Mouse (Mus musculus): Measurements from ENCODE around the gene Gm9508. TPM values are rescaled to one million over a fixed set of nuclear protein-coding genes. Genes with fewer than 3 reads are reported as not detected.

Gene Gm9508
- total and polyA plus RNA-seq, 2 experiments from 2014 or later, result not detected

DNA sequence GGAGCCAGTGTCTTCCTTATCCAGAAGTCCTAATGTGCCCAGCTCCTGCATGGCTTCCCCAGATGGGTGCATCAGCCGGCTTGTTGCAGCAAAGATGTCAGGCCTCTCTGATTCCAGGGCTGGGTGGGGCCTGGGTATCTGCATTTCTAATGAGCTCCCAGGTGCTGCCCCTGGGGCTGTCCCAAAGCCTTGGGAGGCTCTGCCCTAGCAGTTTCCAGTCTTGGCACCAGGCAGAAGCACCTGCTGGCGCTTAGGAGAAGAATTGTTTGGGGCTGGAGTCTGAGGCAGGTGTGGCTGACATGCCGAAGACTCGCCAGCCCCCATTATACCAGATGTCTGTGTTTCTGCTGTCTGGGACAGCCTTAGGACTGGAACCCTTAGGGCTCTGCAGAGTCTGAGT lies 26.3 kb downstream of the Gm9508 start:
- no peak overlapping the region for H3K4me3 ChIP-seq (ENCODE audit: low read depth, low read length)
- H3K9ac ChIP-seq, result no peak overlapping the region
- ATAC-seq (no peak), DNase-seq (no peak)
- H3K27me3 ChIP-seq (ENCODE audit: insufficient read depth, low read length), result no peaks in the 10 kb centered on the region
- H3K4me2 ChIP-seq (ENCODE audit: low read depth), result no peak overlapping the region
- no peak overlapping the region for H3K27ac ChIP-seq (ENCODE audit: low read depth, low read length)
- 75% methylated on average over 4 of the region's 4 CpGs for WGBS
- no peaks in the 10 kb centered on the region for H3K36me3 ChIP-seq (ENCODE audit: insufficient read depth)
- H3K4me1 ChIP-seq (ENCODE audit: insufficient read depth), result no peaks in the 10 kb centered on the region
- TF ChIP-seq CTCF (IDR thresholded peaks at IDR 0.05; ENCODE audit: low read depth), result no peak
- H3K9me3 ChIP-seq (ENCODE audit: low read length), result no peaks in the 10 kb centered on the region

GRCm38 (mm10) chr10:77667402-77667801 lies 29.6 kb downstream of the Gm9508 start:
- H3K36me3 ChIP-seq (ENCODE audit: insufficient read depth), result no peaks in the 10 kb centered on the region

DNA sequence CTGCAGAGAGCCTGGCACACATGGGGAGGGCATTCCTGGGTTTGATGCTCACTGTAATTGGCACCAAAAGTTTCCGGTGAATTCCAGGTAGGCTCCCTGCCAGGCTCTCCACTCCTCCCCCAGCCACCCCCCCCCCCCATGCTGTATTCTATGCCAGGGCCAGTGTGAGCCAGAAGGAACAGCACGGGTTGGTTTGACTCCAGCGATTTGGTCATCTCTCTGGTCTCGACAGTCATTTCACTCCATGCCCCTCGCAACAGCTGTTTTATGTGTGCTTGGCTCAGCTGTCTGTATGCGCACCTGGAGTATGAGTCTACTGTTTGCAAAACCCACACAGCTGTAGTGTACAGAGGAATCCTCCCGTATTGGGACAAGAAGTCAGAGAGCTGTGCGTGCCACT lies 30.7 kb downstream of the Gm9508 start:
- H3K27me3 ChIP-seq (ENCODE audit: insufficient read depth, low read length), result no peaks in the 10 kb centered on the region
- no peak overlapping the region for H3K9ac ChIP-seq
- H3K4me3 ChIP-seq (ENCODE audit: low read depth, low read length), result no peak overlapping the region
- 67% methylated on average over 8 of the region's 8 CpGs for WGBS
- DNase-seq, result no peak
- H3K36me3 ChIP-seq (ENCODE audit: insufficient read depth), result no peaks in the 10 kb centered on the region
- no peak for TF ChIP-seq CTCF (IDR thresholded peaks at IDR 0.05; ENCODE audit: low read depth)
- no peaks in the 10 kb centered on the region for H3K9me3 ChIP-seq (ENCODE audit: low read length)
- no peak overlapping the region for H3K4me2 ChIP-seq (ENCODE audit: low read depth)
- H3K27ac ChIP-seq (ENCODE audit: low read depth, low read length), result no peak overlapping the region
- H3K4me1 ChIP-seq (ENCODE audit: insufficient read depth), result no peaks in the 10 kb centered on the region
- no peak for ATAC-seq

More at GRCm38 (mm10) chr10:77667402-77667801, 29.6 kb downstream of the Gm9508 start:
- Histone ChIP-seq H3K4me2 (ENCODE audit: low read depth) (no peak overlapping the region), H3K4me3 (ENCODE audit: low read depth, low read length) (no peak overlapping the region), H3K4me1 (ENCODE audit: insufficient read depth) (no peaks in the 10 kb centered on the region), H3K9ac (no peak overlapping the region), H3K27ac (ENCODE audit: low read depth, low read length) (no peak overlapping the region), H3K9me3 (ENCODE audit: low read length) (no peaks in the 10 kb centered on the region), H3K27me3 (ENCODE audit: insufficient read depth, low read length) (no peaks in the 10 kb centered on the region)
- 69% methylated on average over 4 of the region's 4 CpGs for WGBS
- ATAC-seq (no peak), DNase-seq (no peak)
- no peak for TF ChIP-seq CTCF (IDR thresholded peaks at IDR 0.05; ENCODE audit: low read depth)

DNA sequence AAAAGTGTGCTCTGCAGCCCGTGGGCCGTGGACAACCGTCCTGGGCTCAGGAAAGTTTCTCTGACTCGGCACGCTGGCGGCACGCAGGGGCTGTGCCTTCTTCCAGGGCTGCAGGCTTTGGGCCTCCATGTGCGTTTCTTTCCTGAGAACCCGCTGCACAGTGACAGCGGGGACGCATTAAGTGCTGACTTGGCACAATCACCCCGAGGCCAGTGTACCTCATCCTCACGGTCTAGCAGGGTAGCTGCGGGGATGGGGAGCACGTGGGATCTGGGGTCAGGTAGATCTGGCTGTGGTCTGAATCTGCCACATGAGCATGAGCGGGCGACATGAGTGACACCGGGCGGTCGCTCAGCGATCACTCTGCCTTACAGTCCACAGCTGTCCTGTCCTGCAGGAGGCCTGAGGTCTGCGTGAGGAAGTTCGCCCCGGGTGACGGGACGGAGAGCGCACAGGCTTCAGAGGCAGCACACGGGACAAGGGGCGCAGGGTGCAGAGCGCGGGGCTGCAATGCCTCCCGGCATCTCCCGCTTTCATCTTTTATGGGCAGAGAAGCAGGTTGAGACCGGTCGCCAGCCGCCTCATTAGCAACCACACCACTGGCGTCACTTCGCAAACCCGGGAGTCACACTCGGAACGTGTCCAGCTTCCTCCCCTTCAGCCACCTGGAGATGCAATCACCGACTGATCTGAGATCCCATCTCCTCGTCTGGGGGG lies 32.9 kb downstream of the Gm9508 start:
- WGBS, result 58% methylated on average over 43 of the region's 43 CpGs

DNA sequence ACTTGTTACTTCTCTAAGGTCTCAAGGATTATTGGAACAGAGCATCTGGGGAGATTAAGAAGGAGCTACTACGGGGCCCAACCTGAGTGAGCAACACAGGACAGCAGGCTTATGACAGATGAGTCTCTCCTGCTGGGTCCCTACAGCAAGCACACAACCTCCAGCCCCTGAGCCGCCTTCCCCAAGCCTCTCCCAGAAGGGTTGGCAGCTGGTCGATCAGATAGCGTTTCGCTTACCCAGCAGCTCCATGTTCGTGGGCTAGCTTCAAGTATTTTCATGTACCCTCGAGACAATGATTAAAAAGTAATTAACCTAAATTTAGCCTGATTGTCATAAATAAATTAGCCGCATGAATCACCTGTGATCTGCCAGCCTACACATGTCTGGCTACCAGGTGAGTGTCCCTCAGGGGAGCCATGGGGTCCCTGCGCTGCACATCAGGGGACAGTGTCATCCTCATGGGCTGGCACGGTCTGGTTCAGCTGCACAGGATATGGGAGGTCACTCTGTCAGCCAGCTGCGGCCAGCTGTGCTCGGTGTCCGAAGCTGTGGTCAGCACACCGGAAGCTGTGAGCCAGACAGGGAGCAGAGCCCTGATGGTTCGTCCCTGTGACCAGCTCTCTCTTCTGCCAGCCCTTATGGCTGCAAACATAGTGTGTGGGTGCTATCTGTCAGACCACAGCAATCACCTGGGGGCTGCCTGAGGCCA lies 38.6 kb downstream of the Gm9508 start:
- no peak for ATAC-seq
- 77% methylated on average over 15 of the region's 15 CpGs for WGBS
- TF ChIP-seq CTCF (IDR thresholded peaks at IDR 0.05; ENCODE audit: low read depth), result no peak

More for the DNA sequence above, 32.9 kb downstream of the Gm9508 start:
- Histone ChIP-seq H3K4me2 (ENCODE audit: low read depth) (no peak overlapping the region), H3K36me3 (ENCODE audit: insufficient read depth) (no peaks in the 10 kb centered on the region), H3K4me1 (ENCODE audit: insufficient read depth) (no peaks in the 10 kb centered on the region), H3K9me3 (ENCODE audit: low read length) (no peaks in the 10 kb centered on the region), H3K4me3 (ENCODE audit: low read depth, low read length) (no peak overlapping the region), H3K9ac (no peak overlapping the region), H3K27ac (ENCODE audit: low read depth, low read length) (no peak overlapping the region), H3K27me3 (ENCODE audit: insufficient read depth, low read length) (no peaks in the 10 kb centered on the region)
- ATAC-seq, result no peak
- no peak for TF ChIP-seq CTCF (IDR thresholded peaks at IDR 0.05; ENCODE audit: low read depth)
- DNase-seq, result no peak

DNA sequence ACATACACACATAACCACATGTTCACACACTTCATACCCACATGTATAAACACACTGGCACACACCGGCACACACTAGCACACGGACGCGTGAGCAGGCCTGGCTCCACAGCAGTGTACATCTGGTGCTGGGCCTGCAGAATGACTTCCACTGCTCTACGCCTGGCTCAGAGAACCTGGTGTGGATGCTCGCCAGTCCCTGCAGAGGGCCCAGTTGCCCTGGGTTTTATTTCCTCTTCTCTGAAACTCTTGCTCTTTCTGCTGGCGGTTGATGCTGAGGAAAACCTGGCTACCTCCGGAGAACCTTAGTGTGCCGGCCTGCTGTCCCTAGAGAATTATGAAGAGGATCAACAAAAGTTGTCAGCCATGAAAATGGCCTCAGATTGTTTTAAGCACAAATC lies 45.0 kb downstream of the Gm9508 start:
- no peak overlapping the region for H3K9ac ChIP-seq
- H3K4me1 ChIP-seq (ENCODE audit: insufficient read depth), result no peaks in the 10 kb centered on the region
- no peaks in the 10 kb centered on the region for H3K27me3 ChIP-seq (ENCODE audit: insufficient read depth, low read length)
- no peaks in the 10 kb centered on the region for H3K9me3 ChIP-seq (ENCODE audit: low read length)
- H3K36me3 ChIP-seq (ENCODE audit: insufficient read depth), result 0 out of 2 replicates have a peak, but pooled peaks cover 3% of the 10 kb centered on the region
- no peak for ATAC-seq
- H3K4me3 ChIP-seq (ENCODE audit: low read depth, low read length), result no peak overlapping the region
- 88% methylated on average over 9 of the region's 9 CpGs for WGBS
- no peak for DNase-seq
- H3K27ac ChIP-seq (ENCODE audit: low read depth, low read length), result no peak overlapping the region
- no peak for TF ChIP-seq CTCF (IDR thresholded peaks at IDR 0.05; ENCODE audit: low read depth)
- H3K4me2 ChIP-seq (ENCODE audit: low read depth), result no peak overlapping the region

More for the DNA sequence above, 38.6 kb downstream of the Gm9508 start:
- Histone ChIP-seq H3K9ac (no peak overlapping the region), H3K36me3 (ENCODE audit: insufficient read depth) (no peaks in the 10 kb centered on the region), H3K9me3 (ENCODE audit: low read length) (no peaks in the 10 kb centered on the region), H3K27ac (ENCODE audit: low read depth, low read length) (no peak overlapping the region), H3K4me2 (ENCODE audit: low read depth) (no peak overlapping the region), H3K4me3 (ENCODE audit: low read depth, low read length) (no peak overlapping the region), H3K4me1 (ENCODE audit: insufficient read depth) (no peaks in the 10 kb centered on the region), H3K27me3 (ENCODE audit: insufficient read depth, low read length) (no peaks in the 10 kb centered on the region)
- DNase-seq, result no peak

- H3K4me3 ChIP-seq (ENCODE audit: low read depth, low read length), result no peak overlapping the region
- DNase-seq (no peak), ATAC-seq (no peak)
- no peak overlapping the region for H3K27ac ChIP-seq (ENCODE audit: low read depth, low read length)
- no peak overlapping the region for H3K4me2 ChIP-seq (ENCODE audit: low read depth)
- H3K9ac ChIP-seq, result no peak overlapping the region
- no peaks in the 10 kb centered on the region for H3K9me3 ChIP-seq (ENCODE audit: low read length)
- no peaks in the 10 kb centered on the region for H3K27me3 ChIP-seq (ENCODE audit: insufficient read depth, low read length)
- no peaks in the 10 kb centered on the region for H3K4me1 ChIP-seq (ENCODE audit: insufficient read depth)
- no peak for TF ChIP-seq CTCF (IDR thresholded peaks at IDR 0.05; ENCODE audit: low read depth)
- WGBS, result 79% methylated on average over 8 of the region's 8 CpGs
- H3K36me3 ChIP-seq (ENCODE audit: insufficient read depth), result peaks cover 44% of the 10 kb centered on the region
Observed at GRCm38 (mm10) chr10:77647901-77648300, 49.1 kb downstream of the Gm9508 start.

All from forebrain, postnatal 0 days (tissue).